ENCODE assay signal across 9 mouse cellular contexts in the genomic region with DNA sequence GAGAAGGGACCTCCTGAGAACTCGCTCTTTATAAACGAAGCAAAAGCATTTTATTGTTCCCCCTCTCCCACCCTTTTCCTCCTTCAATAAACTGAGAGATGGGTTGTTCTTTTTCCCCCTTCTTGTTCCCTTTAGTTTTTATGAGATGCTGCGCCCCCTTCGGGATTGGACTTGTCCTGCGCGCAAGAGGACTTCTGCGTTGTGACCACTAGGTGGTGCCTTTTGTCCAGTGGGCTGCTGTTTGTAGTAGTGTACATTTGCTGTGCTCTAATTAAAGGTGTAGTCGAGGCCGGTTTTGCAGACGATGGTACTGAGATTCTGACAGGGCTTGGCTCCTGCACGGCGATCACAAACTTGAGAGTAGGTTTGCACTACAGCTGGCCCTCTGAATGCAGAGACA. TPM values are rescaled to one million over a fixed set of nuclear protein-coding genes. Genes with fewer than 3 reads are reported as not detected.
DNase-seq lines count a peak whose midpoint lies in the region; ATAC-seq and TF ChIP-seq lines count a peak whose summit lies in the region.
"Had no signal": no experiment of that assay in that cellular context is flagged by ENCODE, and none has a peak within 500 bp of the region (broad histone marks: within the 10 kb centered on the region; RNA-seq: fewer than 3 reads in every experiment).

No protein-coding gene starts in this region.

- peaks cover 18% of the 10 kb centered on the region for H3K79me2 ChIP-seq in liver, adult 2 months (ENCODE audit: control insufficient read depth, insufficient read depth, low read length)

- 3% methylated on average over 12 of the region's 12 CpGs for WGBS in liver, adult 2 months
- WGBS in neural tube, embryonic 11.5 days = 9% methylated on average over 12 of the region's 12 CpGs
- 6% methylated on average over 12 of the region's 12 CpGs for WGBS in stomach, embryonic 16.5 days

- TF ChIP-seq CTCF in liver, adult 2 months (IDR thresholded peaks at IDR 0.05; ENCODE audit: low read depth, low read length) = peak; percentile 99

- H3K9me3 ChIP-seq in neural tube, embryonic 11.5 days (ENCODE audit: control insufficient read depth, low read length) = no peaks in the 10 kb centered on the region
- H3K9me3 ChIP-seq in stomach, embryonic 16.5 days (replicated peaks; ENCODE audit: control insufficient read depth, low read length) = no peaks in the 10 kb centered on the region

- H3K4me1 ChIP-seq in liver, adult 2 months (ENCODE audit: control insufficient read depth, insufficient read depth, low read length) = peaks cover 45% of the 10 kb centered on the region
- H3K4me1 ChIP-seq in neural tube, embryonic 11.5 days (ENCODE audit: control insufficient read depth, insufficient read depth, low read length) = peaks cover 22% of the 10 kb centered on the region
- peaks cover 45% of the 10 kb centered on the region for H3K4me1 ChIP-seq in stomach, embryonic 16.5 days (ENCODE audit: control insufficient read depth, insufficient read depth, low read length)

- DNase-seq in 416B (ENCODE audit: low read depth) (peak; percentile 93), adipocyte (ENCODE audit: low spot score) (peak; percentile 79)
- peak; percentile 87 for DNase-seq in embryo, embryonic 9.5 days (ENCODE audit: extremely low spot score)
- DNase-seq in heart, adult 8-10 months (ENCODE audit: low spot score) = peak; percentile 81
- DNase-seq in kidney, adult 9 months = peak; percentile 95
- peak; percentile 86 for DNase-seq in liver, adult 2 months (ENCODE audit: extremely low read depth, low read depth, low spot score)
- peak; percentile 88 for DNase-seq in neural tube, embryonic 11.5 days (ENCODE audit: low spot score)

- ATAC-seq in neural tube, embryonic 11.5 days (ENCODE audit: insufficient read depth, low FRiP score, low TSS enrichment) = no peak
- ATAC-seq in stomach, embryonic 16.5 days (ENCODE audit: insufficient read depth, low FRiP score) = no peak

- H3K4me2 ChIP-seq in neural tube, embryonic 11.5 days (ENCODE audit: low read depth) = 0 out of 2 replicates have a peak overlapping the region, but pooled peaks have one; percentile 4
- peak overlapping the region; percentile 78 for H3K4me2 ChIP-seq in stomach, embryonic 16.5 days (ENCODE audit: low read depth, low read length)

- peak overlapping the region; percentile 83 for H3K27ac ChIP-seq in liver, adult 2 months (replicated peaks; ENCODE audit: insufficient read depth, low read depth, low read length)
- no peak overlapping the region for H3K27ac ChIP-seq in neural tube, embryonic 11.5 days (ENCODE audit: low read depth, low read length)
- H3K27ac ChIP-seq in stomach, embryonic 16.5 days (ENCODE audit: low read length) = peak overlapping the region; percentile 90

- no peaks in the 10 kb centered on the region for H3K27me3 ChIP-seq in liver, adult 2 months (ENCODE audit: control insufficient read depth, insufficient read depth, low read length)
- H3K27me3 ChIP-seq in neural tube, embryonic 11.5 days (ENCODE audit: control insufficient read depth, insufficient read depth, low read length) = no peaks in the 10 kb centered on the region
- H3K27me3 ChIP-seq in stomach, embryonic 16.5 days (ENCODE audit: control insufficient read depth, insufficient read depth, low read length) = no peaks in the 10 kb centered on the region

- H3K9ac ChIP-seq in liver, adult 2 months (ENCODE audit: low read depth, low read length) = peak overlapping the region; percentile 13; the same call in 1 of the 2 replicates
- no peak overlapping the region for H3K9ac ChIP-seq in neural tube, embryonic 11.5 days (ENCODE audit: low read length)
- H3K9ac ChIP-seq in stomach, embryonic 16.5 days (ENCODE audit: low read length) = peak overlapping the region; percentile 42

- no peaks in the 10 kb centered on the region for H3K36me3 ChIP-seq in liver, adult 2 months (ENCODE audit: control insufficient read depth, insufficient read depth, low read length)
- H3K36me3 ChIP-seq in neural tube, embryonic 11.5 days (ENCODE audit: control insufficient read depth, insufficient read depth, low read length) = peaks cover 9% of the 10 kb centered on the region; the same call in 1 of the 2 replicates
- H3K36me3 ChIP-seq in stomach, embryonic 16.5 days (ENCODE audit: control insufficient read depth, insufficient read depth, low read length) = peaks cover 6% of the 10 kb centered on the region; the same call in 1 of the 2 replicates

- no peak overlapping the region for H3K4me3 ChIP-seq in liver, adult 2 months (ENCODE audit: insufficient read depth, low read depth, low read length)
- no peak overlapping the region for H3K4me3 ChIP-seq in neural tube, embryonic 11.5 days (ENCODE audit: low read depth, low read length)
- H3K4me3 ChIP-seq in stomach, embryonic 16.5 days (replicated peaks; ENCODE audit: low read length) = peak overlapping the region; percentile 63

- no peak for TF ChIP-seq POLR2A in liver, adult 2 months (IDR thresholded peaks at IDR 0.05; ENCODE audit: extremely low read depth, insufficient read depth, low read length)

RNA-seq across cellular contexts. Expression of gene Irf2bp1, which starts 2.6 kb away (rescaled TPM):
- total RNA-seq in heart, adult 8-10 months (2022) = 10 to 100 TPM; 20.6 to 24.3 (median 22.9) TPM
- 4.5 and 7.3 TPM in 2 replicates for total RNA-seq in liver, adult 2 months (2014; rRNA removed)
- 13.2 and 14.6 TPM in 2 replicates for polyA plus RNA-seq in liver, adult 2 months (2012; rRNA removed)
- 27.2 and 31.4 TPM in 2 replicates for polyA plus RNA-seq in neural tube, embryonic 11.5 days (2014; fragmentation: Nextera tagmentation; extraction: Ambion mirVana)
- polyA plus RNA-seq in stomach, embryonic 16.5 days (2015; fragmentation: Nextera tagmentation; extraction: Ambion mirVana) = 10.7 and 14.3 TPM in 2 replicates

RNA-seq across cellular contexts. Expression of gene Mypop, which starts 15.4 kb away (rescaled TPM):
- 1 to 10 TPM; 3.6 to 4.3 (median 4.3) TPM for total RNA-seq in heart, adult 8-10 months (2022)
- total RNA-seq in liver, adult 2 months (2014; rRNA removed) = 0.54 and 0.65 TPM in 2 replicates
- polyA plus RNA-seq in liver, adult 2 months (2012; rRNA removed) = 2.7 and 3.1 TPM in 2 replicates
- 4.4 and 4.7 TPM in 2 replicates for polyA plus RNA-seq in neural tube, embryonic 11.5 days (2014; fragmentation: Nextera tagmentation; extraction: Ambion mirVana)
- 1.6 and 2.3 TPM in 2 replicates for polyA plus RNA-seq in stomach, embryonic 16.5 days (2015; fragmentation: Nextera tagmentation; extraction: Ambion mirVana)

RNA-seq across cellular contexts. Expression of gene Foxa3, which starts 16.9 kb away (rescaled TPM):
- total RNA-seq in heart, adult 8-10 months (2022) = not detected
- total RNA-seq in liver, adult 2 months (2014; rRNA removed) = 31.2 and 60.1 TPM in 2 replicates
- 47.4 and 54.1 TPM in 2 replicates for polyA plus RNA-seq in liver, adult 2 months (2012; rRNA removed)
- not detected in 2 replicates for polyA plus RNA-seq in neural tube, embryonic 11.5 days (2014; fragmentation: Nextera tagmentation; extraction: Ambion mirVana)
- polyA plus RNA-seq in stomach, embryonic 16.5 days (2015; fragmentation: Nextera tagmentation; extraction: Ambion mirVana) = 32.5 and 37.1 TPM in 2 replicates

RNA-seq across cellular contexts. Expression of gene Sympk, which starts 17.7 kb away (rescaled TPM):
- total RNA-seq in heart, adult 8-10 months (2022) = 10 to 100 TPM; 79.6 to 99.9 (median 98.8) TPM
- 21.5 and 29.5 TPM in 2 replicates for total RNA-seq in liver, adult 2 months (2014; rRNA removed)
- 37.3 and 46.9 TPM in 2 replicates for polyA plus RNA-seq in liver, adult 2 months (2012; rRNA removed)
- polyA plus RNA-seq in neural tube, embryonic 11.5 days (2014; fragmentation: Nextera tagmentation; extraction: Ambion mirVana) = 30.5 and 35.6 TPM in 2 replicates
- 20.2 and 22.5 TPM in 2 replicates for polyA plus RNA-seq in stomach, embryonic 16.5 days (2015; fragmentation: Nextera tagmentation; extraction: Ambion mirVana)

RNA-seq across cellular contexts. Expression of gene Nanos2, which starts 19.3 kb away (rescaled TPM):
- total RNA-seq in heart, adult 8-10 months (2022) = not detected
- not detected in 2 replicates for total RNA-seq in liver, adult 2 months (2014; rRNA removed)
- not detected in 2 replicates for polyA plus RNA-seq in liver, adult 2 months (2012; rRNA removed)
- 0.29 TPM in 1 of 2 replicates, not detected in the other for polyA plus RNA-seq in neural tube, embryonic 11.5 days (2014; fragmentation: Nextera tagmentation; extraction: Ambion mirVana)
- not detected in 2 replicates for polyA plus RNA-seq in stomach, embryonic 16.5 days (2015; fragmentation: Nextera tagmentation; extraction: Ambion mirVana)
- polyA plus RNA-seq: large intestine, adult 2 months had no signal

Comparison
In these comparisons a context has a peak if more than half of its experiments do, and no peak if none do; other contexts are left out.
1. RNA of gene Foxa3, which starts 16.9 kb away (polyA plus RNA-seq): 47.4 to 54.1 TPM in liver, adult 2 months and 32.5 to 37.1 TPM in stomach, embryonic 16.5 days; not detected in neural tube, embryonic 11.5 days; every median in the first group is over 10 times any median in the second.
2. Peak in every context shown above with its lines, with median percentiles within 50 percentile points of each other: DNase-seq.